Mouse (Mus musculus) erythroid progenitor cell, adult 5-6 weeks (primary cell): ENCODE data around the gene Brwd1. TPM values are rescaled to one million over a fixed set of nuclear protein-coding genes. Genes with fewer than 3 reads are reported as not detected.
"Not testable (repeated sequence)": the region's sequence is repeated elsewhere in the genome, so short reads cannot be mapped to it uniquely, and the experiment has no call there.

Source experiments
- ATAC-seq: replicated peaks from 2 replicates; pipeline ENCODE4 v1.8.0; 2016; ENCODE audit warnings: moderate number of reproducible peaks, mild to moderate bottlenecking, moderate TSS enrichment, inconsistent platforms; ENCODE audit not compliant: poor library complexity, low FRiP score, severe bottlenecking
- total RNA-seq, 2 experiments: library from RNA; stranded (forward) in 1 of 2; stranded (reverse) in 1 of 2; fragments of 150-400 nt in 1 of 2; fragments of 186-747, 209-891 nt in 1 of 2; gene quantifications; 2 replicates each; pipeline versions ENCODE4 v1.2.3 to v1.2.4; 2015 to 2017; ENCODE audit warnings: low replicate concordance in 2 of 2

Gene Brwd1
- total RNA-seq, 2 experiments from 2014 or later, result 16.9 to 36.0 TPM

DNA sequence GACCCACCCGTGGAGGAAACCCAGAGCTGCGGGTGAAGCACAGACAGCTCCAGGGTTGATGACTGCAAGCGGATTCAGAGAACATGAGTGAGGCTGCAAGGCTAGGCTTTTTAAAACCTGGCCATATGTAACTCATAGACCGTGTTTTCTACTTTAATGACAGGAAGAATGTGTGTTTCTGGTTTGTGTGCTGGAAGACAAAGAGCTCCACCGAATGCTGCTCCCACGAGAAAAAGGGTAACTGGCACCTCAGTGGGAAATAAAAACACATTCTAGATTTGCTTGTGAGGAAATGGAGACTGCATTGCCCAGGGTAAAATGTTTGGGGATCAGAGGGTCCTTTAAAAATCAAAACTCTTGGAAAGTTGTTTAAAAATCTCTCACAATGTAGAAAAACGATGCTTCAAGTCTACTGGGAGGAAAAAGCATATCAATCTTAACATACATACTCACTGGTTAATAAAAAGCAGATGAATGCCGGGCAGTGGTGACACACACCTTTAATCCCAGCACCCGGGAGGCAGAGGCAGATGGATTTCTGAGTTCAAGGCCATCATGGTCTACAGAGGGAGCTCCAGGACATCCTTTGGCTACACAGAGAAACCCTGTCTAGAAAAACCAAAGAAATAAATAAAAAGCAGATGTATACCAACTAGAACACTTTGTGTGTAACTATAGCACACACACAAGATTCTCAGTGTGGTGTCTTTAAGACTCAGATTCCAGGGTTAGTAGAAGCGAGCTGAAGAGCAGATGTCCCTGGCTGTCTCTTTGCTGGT is 91.0 kb downstream of the Brwd1 start:
- ATAC-seq, result no peak

DNA sequence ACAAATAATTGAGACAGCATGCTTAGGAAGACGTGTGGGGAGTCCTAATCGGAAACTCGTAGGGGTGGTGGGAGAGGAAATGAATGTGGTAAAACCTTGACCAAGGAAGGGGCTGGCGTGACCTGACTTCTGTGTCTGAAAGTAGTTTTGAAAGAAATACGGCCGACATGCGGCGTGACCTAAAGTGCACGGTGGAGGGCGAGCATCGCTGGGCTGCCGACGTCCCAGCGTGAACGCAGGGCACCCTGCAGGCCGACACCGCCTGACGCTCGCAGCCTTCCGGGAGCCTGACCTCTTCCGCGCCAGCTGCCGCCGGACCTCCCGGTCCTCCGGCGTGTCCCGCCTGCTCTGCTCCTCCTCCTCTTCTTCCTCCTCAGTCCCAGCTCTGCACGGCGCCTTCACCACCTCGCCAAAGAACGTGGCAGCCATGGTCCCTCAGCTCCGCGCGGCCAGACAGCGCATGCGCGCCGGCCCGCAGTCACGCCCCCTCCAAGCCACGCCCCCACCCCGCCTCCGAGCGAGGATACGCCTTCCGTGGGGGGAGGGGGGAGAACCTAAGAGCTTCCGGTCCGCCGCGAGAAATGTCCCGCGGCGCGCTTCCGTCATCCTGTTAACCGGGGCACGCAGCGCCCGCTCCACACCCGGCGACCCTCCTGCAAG is 91.7 kb downstream of the Brwd1 start, which contains the start of gene Psmg1:
TSS of gene Psmg1 (minus strand) at position 499 of the 660 bp plus-strand sequence.
- peak; percentile 95 for ATAC-seq

DNA sequence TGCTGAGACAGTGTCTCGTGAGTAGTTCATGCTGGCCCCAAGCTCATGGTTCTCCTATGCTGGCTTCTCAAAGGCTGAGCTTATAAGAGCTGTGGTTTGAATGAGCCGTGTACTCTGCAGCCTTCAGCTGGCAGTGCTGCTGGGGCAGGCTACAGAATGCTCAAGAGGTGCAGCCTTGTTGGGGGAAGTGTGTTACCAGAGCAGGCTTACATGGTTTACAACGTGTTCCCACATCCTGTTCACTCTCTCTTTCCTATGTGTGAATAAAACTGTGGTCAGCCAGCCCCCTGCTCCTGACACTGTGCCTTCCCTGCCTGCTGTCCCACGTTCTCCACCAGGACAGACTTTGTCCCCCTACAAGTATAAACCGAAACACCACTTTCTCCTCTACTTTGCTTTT is 97.4 kb downstream of the Brwd1 start:
- no peak for ATAC-seq

DNA sequence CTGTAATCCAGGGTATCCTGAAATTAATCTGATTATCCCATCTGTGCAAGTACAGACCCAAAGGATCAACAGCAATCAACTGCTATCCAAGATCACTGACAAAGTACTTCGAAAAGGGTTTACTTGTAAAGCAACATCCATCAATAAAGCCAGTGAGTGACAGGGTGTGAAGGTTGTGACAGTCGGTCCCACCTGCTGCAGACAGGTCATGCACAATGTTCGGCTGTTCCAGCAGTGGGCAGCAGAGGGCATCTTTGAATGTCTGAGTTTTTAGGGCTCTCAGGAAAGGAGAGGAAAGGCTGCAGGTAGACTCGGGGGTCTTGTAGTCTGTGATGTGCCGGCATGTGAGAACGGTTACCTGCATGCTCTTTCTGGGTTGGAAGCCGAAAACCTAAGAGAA is 98.7 kb downstream of the Brwd1 start:
- ATAC-seq, result no peak

DNA sequence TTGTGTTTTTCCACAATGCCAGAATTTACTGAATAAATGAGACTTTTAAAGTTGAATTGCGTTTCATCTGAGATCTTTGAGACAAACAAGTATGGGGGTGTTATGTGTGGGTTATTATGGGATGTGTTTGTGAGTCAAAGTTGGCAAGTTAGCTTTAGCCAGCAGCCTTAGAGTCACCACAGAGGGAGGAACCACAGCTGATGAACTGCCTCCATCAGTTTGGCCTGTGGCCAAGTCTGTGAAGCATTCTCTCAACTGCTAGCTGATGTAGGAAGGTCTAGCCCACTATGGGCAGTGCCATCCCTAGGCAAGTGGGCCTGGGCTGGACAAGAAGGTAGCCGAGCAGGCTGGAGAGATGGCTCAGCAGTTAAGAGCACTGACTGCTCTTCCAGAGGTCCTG is 111.5 kb downstream of the Brwd1 start:
- no peak for ATAC-seq

DNA sequence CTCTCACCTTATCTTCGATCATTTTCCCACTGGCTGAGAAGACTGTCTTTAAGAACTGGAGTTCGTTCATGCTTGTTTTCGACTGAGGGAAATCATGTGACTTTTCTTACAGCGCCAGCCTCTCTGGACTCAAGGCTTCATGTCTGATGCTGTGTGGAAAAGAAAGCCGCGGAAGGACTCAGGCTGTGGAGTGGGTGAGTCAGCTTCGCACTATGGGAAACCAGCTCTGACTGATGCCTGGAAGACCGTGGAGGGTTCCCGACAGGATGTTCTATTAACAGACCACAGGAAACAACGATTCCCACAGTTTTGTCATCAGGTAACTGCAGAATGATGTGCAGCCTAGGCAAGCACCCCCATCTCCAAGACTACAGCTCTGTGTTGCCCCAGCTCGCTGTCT is 114.9 kb downstream of the Brwd1 start:
- no peak for ATAC-seq

DNA sequence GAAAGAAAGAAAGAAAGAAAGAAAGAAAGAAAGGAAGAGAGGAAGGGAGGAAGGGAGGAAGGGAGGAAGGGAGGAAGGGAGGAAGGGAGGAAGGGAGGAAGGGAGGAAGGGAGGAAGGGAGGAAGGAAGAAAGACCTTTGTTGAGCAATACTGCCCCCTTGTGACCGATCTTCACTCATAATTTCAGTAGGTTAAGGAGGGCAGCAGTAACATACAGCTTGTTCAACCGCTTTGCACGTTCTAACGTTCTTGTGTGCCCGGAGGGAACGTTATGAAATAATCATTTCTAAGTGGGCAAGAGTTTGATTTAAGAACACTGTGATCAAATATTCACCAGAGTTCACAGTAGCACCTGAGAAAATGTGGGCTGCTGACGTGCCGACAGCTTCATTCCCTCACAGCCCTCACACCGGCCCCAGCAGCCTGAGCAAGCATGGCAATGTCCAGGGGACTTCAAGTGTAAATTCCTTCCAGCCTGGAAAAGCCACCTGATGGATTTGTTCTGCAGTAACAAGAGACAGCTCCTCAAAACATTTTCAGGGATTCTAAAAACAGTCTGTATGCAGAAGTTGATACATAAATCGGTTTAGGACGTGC is 117.8 kb downstream of the Brwd1 start:
- no peak for ATAC-seq

DNA sequence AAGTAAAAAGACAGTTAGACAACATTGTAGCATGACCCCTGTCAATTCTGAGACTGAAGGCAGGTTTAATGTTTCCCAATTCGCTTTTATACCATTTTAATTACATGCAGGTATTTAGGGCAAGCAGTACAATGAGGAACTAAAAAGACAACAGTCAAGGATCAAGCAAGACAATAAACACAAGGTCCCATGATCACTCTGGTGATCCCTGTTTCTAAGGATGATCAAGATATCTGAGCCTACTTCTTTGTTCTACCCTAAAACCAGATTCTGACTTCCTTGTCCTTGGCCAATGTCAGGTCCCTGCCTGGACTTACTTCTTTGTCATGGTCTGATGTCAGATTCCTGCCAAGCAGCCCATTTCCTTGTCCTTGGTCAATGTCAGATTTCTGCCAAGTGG is 120.8 kb downstream of the Brwd1 start:
- ATAC-seq, result not testable (repeated sequence)

DNA sequence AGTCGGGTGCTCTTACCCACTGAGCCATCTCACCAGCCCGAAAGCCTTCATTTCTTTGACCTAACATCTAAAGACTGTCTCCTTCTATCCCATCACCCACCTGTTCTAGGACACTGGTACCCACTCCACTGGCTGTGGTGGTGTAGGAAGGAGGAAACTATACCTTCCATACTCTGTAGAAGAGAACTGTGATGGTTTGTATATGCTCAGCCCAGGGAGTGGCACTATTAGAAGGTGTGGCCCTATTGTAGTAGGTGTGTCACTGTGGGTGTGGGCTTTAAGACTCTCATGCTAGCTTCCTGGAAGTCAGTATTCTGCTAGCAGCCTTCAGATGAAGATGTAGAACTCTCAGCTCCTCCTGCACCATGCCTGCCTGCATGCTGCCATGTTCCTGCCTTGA is 121.6 kb downstream of the Brwd1 start:
- ATAC-seq, result not testable (repeated sequence)

DNA sequence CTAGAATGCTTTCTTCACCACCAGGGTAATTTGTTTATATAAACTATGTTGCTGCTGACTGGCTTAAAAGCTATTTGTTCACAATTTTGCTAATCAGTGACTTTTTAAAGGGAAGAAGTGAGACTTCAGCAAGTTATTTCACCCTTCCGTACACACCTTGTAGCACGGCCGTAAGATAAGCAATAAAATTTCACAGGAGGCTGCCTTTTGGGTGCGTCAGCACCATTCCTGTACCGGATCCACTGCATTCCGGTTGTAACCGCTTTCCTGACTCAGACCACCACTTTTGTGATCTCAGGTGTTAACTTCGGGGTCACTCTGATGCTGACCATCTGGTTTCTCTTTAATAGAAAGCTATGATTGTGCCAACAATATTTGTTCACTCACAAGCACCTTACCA is 124.2 kb downstream of the Brwd1 start:
- no peak for ATAC-seq

DNA sequence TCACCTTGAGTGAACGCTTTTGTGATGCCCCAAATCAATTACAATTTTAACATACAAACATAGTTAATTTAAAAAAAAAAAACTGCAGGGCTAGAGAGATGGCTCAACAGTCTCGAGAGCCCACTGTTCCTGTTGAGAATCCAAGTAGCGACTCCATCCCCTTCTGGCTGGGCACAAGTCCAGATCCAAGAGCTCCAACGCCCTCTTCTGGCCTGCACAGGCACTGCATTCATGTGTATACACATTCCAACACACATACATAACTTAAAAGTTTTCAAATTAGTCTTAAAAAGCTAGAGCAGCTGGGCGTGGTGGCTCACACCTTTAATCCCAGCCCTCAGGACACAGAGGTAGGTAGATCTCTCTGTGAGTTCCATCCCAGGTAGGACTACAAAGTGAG is 125.7 kb downstream of the Brwd1 start:
- ATAC-seq, result no peak

DNA sequence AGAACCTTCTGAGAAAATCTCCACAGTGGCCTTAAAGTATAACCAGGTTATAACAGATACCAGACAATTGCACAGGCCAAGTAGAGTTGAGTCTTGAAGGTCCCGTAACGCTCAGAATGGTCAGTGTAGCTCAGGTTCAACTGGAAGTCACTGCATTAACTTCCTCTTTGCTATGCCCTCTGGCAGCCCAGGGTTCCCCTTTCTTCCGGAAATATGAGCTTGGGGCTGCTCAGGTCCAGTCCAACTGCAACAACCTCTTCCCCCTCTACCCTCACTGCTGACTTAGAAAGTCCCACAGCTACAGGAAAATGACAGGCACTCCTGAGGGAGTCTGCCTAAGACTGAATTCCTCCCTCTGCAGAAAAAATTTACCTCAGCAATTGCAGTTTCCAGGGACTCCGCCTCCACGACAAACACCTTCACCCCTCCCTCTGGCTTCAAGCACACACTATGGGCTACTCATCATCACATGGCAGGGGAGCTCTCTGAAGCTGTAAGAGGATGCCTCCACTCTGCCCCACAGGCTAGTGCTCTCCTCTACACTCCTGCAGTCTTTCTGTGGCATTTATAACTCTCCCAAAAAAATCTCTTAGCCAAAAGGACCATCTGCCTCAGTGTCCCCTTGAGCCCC is 126.5 kb downstream of the Brwd1 start:
- ATAC-seq, result no peak

DNA sequence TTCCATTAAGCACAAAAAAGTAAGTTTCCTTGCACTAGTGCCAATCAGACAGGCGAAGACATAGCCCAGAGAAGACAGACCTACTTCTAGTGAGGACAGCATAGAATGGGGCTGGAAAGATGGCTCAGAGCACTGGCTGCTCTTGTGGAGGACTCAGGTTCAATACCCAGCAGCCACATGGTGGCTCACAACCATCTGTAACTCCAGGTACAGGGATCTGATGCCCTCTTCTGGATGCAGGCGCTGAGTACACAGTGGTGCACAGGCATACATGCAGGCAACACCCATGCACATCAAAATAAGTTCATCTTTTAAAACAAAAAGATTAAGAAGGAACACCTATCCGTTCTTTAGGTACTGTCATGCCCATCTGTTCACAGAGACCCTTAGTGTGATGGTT is 128.0 kb downstream of the Brwd1 start:
- no peak for ATAC-seq

DNA sequence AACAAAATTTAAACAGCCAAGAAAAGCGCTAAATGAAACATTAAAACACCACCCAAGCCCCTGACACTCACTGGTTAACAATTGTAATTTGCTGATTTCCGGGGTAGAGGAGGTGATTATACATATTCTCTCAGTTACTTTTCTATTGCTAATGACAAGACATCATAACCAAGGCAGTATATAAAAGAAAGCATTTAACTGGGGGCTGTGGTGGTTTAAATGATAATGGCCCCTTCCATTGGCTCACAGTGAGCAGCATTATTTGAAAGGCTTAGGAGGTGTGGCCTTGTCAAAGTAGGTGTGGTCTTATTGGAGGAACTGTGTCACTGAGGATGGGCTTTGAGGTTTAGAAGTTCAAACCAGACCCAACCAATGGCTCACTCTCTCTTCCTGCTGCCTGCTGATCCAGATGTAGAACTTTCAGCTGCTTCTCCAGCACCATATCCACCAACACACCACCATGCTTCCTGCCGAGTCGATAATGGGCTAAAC is 129.1 kb downstream of the Brwd1 start:
- no peak for ATAC-seq

DNA sequence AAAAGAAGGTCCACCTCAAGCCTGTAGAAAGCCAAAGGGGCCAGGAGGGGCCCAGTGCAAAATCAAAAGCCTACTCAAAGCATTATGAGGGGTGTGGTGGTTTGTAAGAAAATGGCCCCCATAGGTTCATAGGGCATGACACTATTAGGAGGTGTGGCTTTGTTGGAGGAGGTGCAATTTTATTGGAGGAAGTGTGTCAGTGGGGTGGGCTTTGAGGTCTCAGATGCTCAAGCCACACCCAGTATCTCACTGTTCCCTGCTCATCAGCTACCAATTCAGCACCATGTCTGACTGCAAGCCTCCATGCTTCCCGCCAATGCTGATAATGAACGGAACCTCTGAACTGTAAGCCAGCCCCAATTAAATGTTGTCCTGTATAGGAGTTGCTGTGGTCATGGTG is 130.9 kb downstream of the Brwd1 start:
- no peak for ATAC-seq

DNA sequence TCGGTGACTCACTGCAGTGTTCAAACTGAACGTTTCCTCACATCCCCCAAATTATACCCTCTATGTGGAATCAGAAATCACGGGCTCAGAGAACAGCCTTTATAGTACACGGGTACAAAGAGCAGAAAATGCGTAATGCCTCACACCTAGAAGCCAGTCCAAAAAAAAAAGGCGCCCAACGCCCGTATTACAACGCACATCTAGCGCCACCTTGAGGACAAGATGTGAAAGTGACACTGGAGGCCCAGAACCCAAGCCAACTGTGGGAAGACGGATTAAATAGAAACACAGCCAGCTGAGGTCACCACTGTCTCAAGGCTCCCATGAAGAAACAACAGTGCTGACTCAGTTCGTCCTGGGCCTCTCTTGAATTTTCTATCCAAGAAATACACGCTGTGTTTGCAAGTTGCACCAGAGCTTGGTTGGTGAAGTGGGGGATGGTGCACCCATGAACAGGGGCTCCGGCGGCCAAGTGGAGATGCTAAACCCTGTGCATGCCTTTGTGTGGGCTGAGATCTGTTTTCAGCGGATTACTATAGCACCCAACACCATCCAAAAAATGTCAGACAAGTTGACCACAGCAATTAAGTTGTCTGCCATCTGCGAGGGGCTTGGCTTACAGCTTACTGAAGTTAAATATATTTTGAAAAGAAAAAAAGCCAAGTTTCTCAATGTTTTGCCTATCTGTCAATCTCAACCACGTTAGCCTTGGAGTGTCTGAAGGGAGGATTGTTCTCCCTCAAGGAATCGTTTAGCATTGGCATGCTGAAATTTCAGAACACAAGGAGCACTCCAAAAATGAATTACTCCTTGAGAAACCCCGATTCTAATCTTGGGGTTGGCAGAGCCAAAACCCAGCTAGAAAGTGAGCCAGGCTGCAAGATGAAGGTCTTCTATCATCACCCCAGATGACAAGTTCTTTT is 136.7 kb downstream of the Brwd1 start:
- ATAC-seq, result 0 out of 2 replicates have a peak, but pooled peaks have one; percentile 45

DNA sequence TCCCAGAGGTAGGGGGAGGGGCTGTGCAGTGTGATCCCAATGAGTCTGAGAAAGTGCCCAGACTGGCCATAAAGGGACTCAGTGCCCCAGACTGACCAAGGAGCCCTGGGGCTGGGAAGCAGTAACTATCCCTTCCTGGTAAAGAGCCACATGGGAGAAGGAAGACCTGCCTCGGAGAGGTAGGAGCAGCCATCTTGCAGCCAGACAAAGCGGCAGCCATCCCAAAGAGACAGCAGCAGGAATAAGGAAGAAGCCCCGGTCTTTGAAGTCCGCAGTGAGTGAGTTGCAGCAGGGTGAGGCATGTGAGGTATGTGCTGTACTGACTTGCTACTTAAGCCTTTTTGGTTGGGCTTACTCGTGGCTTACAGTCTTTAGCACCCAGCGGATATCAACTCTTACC is 139.1 kb downstream of the Brwd1 start:
- no peak for ATAC-seq
